Mouse (Mus musculus): ENCODE measurements around the gene Aldh3a2.
"Not testable (repeated sequence)": the region's sequence is repeated elsewhere in the genome, so short reads cannot be mapped to it uniquely, and the experiment has no call there.

The Aldh3a2 gene

DNA sequence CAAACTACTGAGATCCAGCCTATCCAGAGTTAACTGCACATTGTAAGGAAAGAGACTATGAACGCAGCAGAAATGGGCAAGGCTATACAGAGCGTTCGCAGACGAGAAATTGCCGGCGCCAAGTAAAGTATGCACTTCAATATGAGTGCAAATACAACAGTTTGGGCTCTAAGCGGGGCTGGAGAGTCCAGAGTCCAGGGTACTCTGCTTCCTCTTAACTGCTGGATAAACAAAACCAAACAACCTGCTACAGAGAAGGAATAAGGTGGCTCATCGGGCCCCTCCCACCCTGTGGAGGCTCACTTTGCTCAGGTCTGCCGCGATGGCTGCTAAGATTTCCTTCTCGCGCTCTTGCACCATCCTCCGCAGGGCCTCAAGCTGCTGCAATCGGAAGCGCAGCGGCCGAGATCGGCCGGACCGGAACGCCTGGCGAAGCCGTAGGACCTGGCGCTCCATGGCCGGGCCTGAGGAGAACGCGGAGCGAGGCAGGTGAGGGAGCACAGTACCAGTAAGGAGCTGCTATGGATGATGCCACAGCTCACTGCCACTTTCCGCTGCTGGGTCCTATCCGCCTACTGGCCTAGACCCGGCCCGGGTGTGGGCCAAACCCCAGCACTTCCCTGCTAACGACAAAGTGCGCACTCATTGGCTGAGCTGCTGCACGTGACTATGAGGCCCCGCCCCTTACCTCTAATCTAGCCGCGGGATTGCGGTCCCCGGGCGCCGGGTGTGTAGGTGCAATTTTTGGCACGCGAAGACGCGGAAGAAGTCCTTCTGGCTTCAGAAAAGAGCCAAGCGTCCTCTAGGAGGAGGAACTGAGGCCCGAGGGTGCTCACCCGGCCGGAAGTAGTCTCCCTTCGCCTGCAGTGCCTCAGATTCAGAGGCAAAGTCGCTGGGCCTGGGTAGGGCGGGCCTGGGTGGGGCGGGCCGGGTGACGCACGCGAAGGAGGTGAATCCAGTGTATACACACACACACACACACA lies at the start of gene Aldh3a2:
Gene Aldh3a2, minus strand, starts transcription at position 914 of the 983 bp plus-strand sequence.
- peak; percentile 95 for DNase-seq (ENCODE audit: low spot score)

DNA sequence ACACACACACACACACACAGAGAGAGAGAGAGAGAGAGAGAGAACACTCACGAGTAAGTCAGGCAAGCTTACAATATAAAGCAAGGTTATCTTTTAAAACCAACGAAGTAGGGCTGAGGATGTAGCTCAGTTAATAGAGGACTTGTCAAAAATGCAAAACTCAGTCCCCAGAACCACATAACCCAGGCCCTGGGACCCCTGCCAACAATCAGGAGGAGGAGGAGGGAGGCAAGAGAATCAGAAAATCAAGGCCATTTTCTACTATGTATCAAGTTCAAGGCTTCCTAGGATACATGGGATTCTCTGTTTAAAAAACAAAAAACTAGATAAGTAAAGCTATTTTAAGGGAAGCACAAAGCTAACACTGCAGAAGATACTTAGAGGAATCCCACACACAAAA lies 49.6 kb upstream of the Aldh3a2 start:
- no peak for DNase-seq (ENCODE audit: low spot score)

GRCm38 (mm10) chr11:61310321-61310720 lies 43.1 kb upstream of the Aldh3a2 start:
- DNase-seq (ENCODE audit: low spot score) = no peak

- no peak for DNase-seq (ENCODE audit: low spot score)
These were observed 42.6 kb upstream of the Aldh3a2 start for GRCm38 (mm10) chr11:61309831-61310230.

DNA sequence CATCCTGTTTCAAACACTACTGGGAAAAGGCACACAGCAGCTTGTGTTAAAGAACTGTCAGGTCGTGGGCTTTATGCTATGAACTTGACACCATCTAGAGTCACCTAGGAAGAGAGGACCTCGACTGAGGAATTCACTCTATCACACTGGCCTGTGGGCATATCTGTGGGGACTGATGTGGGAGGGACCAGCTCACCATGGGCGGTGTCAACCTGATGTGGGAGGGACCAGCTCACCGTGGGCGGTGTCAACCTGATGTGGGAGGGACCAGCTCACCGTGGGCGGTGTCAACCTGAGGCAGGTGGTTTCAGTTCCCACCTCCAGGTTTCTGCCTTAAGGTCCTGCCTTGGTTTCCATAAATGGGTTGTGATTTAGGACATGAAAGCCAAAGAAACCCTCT lies 40.5 kb upstream of the Aldh3a2 start:
- DNase-seq (ENCODE audit: low spot score) = no peak

GRCm38 (mm10) chr11:61305377-61305776 lies 38.1 kb upstream of the Aldh3a2 start:
- DNase-seq (ENCODE audit: low spot score) = no peak

DNA sequence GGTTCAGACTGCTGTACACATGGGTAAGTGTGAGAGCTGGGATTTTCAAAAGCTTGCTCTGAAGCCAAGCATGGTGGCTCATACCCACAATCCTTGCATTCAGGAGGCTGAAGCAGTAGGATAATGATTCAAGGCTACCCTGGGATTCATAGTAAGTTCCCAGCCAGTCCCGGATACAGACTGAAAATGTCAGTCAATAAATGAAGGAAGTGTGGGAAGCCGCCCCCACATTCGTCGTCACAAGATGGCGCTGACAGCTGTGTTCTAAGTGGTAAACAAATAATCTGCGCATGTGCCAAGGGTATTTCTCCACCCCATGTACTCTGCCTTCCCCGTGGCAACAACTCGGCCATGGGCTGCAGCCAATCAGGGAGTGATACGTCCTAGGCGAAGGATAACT lies 37.3 kb upstream of the Aldh3a2 start:
- DNase-seq (ENCODE audit: low spot score) = not testable (repeated sequence)

- DNase-seq (ENCODE audit: low spot score) = no peak
These were observed 33.6 kb upstream of the Aldh3a2 start for GRCm38 (mm10) chr11:61300716-61301392.

GRCm38 (mm10) chr11:61300205-61300604 lies 32.9 kb upstream of the Aldh3a2 start:
- DNase-seq (ENCODE audit: low spot score) = no peak

GRCm38 (mm10) chr11:61297901-61298300 lies 30.6 kb upstream of the Aldh3a2 start:
- DNase-seq (ENCODE audit: low spot score) = no peak

GRCm38 (mm10) chr11:61297326-61297725 lies 30.1 kb upstream of the Aldh3a2 start:
- DNase-seq (ENCODE audit: low spot score) = no peak

DNA sequence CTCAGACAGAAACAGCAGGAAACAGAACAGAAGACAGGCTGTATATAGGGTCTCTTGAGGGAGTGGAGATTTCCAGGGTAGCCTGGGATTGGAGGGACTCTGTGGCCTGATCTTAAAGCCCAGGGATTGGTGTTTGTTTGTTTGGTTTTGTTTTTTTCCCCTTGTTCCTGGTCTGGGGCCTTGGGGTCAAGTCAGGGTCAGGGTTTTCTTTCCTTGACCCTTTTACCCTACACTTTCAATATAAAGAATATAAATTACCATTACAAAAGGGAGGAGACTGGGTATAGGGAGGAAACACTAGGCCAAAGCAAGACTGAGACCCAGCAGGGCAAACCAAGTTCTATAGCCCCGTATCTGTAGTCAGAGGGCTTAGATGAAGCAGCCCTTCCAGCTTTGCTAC lies 29.3 kb upstream of the Aldh3a2 start:
- DNase-seq (ENCODE audit: low spot score) = no peak

GRCm38 (mm10) chr11:61295556-61295955 lies 28.3 kb upstream of the Aldh3a2 start:
- DNase-seq (ENCODE audit: low spot score) = no peak

- DNase-seq (ENCODE audit: low spot score) = no peak
These were observed 27.2 kb upstream of the Aldh3a2 start for GRCm38 (mm10) chr11:61294431-61294830.

- DNase-seq (ENCODE audit: low spot score) = no peak
These were observed 26.0 kb upstream of the Aldh3a2 start for GRCm38 (mm10) chr11:61293251-61293650.

GRCm38 (mm10) chr11:61284323-61284722 lies 17.1 kb upstream of the Aldh3a2 start:
- no peak for DNase-seq (ENCODE audit: low spot score)

DNA sequence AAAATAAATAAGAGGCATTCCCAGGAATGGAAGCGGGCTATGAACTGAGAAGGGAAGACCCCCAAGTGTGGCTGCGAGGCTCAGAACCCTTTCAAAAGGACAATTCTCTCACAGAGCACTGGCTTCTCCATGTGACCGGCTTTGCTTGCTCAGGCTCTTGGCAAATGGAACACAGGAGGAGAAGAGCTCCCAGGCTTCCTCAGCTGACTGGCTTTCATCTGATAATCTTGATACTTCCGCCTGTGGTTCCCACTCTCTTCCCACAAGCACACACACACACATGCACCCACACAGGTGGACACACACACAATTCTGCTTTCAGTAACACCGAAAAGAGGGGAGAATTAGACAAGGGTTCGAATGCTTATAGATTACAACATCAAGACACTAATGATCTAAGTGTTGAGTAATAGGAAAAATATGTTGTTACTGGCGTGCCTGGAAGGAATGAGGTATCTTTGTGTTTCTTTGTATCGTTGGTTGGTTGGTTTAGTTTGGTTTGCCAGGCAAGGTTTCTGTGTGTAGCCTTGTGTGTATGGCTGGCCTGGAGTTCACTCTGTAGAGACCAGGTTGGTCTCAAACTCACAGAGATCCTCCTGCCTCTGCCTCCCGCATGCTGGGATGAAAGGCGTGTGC lies 16.3 kb upstream of the Aldh3a2 start:
- DNase-seq (ENCODE audit: low spot score) = no peak

- no peak for DNase-seq (ENCODE audit: low spot score)
These were observed 11.3 kb upstream of the Aldh3a2 start for GRCm38 (mm10) chr11:61278445-61279077.

GRCm38 (mm10) chr11:61277937-61278336 lies 10.7 kb upstream of the Aldh3a2 start:
- DNase-seq (ENCODE audit: low spot score) = no peak

GRCm38 (mm10) chr11:61276482-61276881 lies 9.2 kb upstream of the Aldh3a2 start:
- DNase-seq (ENCODE audit: low spot score) = no peak

DNA sequence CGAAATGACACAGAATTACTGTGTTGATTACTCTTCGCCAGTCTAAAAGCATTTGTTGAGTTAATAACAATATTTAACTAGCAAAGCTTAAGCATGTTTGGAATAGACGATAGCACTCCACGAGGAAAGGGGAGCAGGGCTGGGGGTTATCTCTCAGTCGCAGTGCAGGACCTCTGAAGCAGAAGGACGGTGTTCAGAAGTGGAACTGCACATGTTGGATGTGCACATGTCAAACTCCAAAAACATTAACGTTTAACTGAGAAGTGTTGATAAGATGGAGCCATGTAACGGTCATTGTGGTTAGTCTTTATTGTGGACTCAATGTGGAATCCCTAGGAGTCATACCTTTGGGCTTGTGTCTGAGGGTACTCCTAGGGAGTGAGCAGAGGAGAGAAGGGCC lies 7.8 kb upstream of the Aldh3a2 start:
- DNase-seq (ENCODE audit: low spot score) = peak; percentile 39

GRCm38 (mm10) chr11:61274421-61274820 lies 7.2 kb upstream of the Aldh3a2 start:
- no peak for DNase-seq (ENCODE audit: low spot score)
